ENCODE assay signal across 8 mouse cellular contexts in the genomic region with DNA sequence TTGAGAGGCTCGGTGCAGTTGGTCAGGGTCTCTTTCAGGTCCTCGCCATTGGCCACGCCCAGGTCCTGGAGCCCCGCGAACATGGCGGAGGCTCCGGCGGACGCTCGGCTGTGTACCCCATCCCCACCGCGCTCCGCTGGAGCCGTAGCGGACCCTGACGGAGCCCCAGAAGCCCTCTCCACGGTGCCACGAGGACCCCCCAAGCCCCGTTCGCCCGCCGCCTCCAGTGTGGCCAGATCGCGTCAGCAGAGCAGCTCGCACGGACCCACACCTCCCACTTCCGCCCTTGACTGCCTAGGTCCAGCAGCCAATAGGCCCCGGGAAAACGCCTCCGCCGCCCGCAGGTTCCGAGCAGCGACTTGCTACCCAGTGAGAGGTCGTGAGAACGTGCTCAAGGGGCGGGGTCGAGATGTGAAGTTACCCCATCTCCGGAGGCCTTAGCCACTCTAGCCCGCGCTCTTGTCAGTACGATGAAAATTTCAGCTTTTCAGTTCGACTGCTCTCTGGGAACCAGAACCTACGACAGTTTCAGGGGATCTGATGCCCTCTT. TPM values are rescaled to one million over a fixed set of nuclear protein-coding genes. Genes with fewer than 3 reads are reported as not detected.
DNase-seq lines count a peak whose midpoint lies in the region; ATAC-seq and TF ChIP-seq lines count a peak whose summit lies in the region.

TSS of gene Nelfb (minus strand) at position 369 of the 550 bp plus-strand sequence.

- peak; percentile 91 for ATAC-seq in lung, embryonic 15.5 days (ENCODE audit: borderline replicate concordance, extremely low read depth, low FRiP score, low TSS enrichment)

- H3K9ac ChIP-seq in lung, embryonic 15.5 days: peak within 1 kb of the TSS; percentile 91

- peak within 1 kb of the TSS; percentile 87 for H3K4me3 ChIP-seq in lung, embryonic 15.5 days
- H3K4me3 ChIP-seq in olfactory bulb, adult 2 months (ENCODE audit: insufficient read depth, low read depth, low read length): peak within 1 kb of the TSS; percentile 84

- TF ChIP-seq POLR2A in olfactory bulb, adult 2 months (IDR thresholded peaks at IDR 0.05; ENCODE audit: insufficient read depth, low read depth, low read length): peak; percentile 49

- peaks cover 13% of the 10 kb centered on the region for H3K36me3 ChIP-seq in lung, embryonic 15.5 days

- peak within 1 kb of the TSS; percentile 75 for H3K4me2 ChIP-seq in lung, embryonic 15.5 days

- H3K27me3 ChIP-seq in lung, embryonic 15.5 days: no peaks in the 10 kb centered on the region

- WGBS in lung, embryonic 15.5 days: under 1% methylated on average over 44 of the region's 44 CpGs
- 1% methylated on average over 42 of the region's 44 CpGs for WGBS in olfactory bulb, adult 2 months

- no peak for TF ChIP-seq CTCF in olfactory bulb, adult 2 months (IDR thresholded peaks at IDR 0.05; ENCODE audit: insufficient read depth, low read depth, low read length)

- H3K27ac ChIP-seq in lung, embryonic 15.5 days: peak within 1 kb of the TSS; percentile 90
- H3K27ac ChIP-seq in olfactory bulb, adult 2 months (ENCODE audit: insufficient read depth, low read depth, low read length): peak within 1 kb of the TSS; percentile 66

- peaks cover 22% of the 10 kb centered on the region for H3K4me1 ChIP-seq in lung, embryonic 15.5 days
- H3K4me1 ChIP-seq in olfactory bulb, adult 2 months (ENCODE audit: control insufficient read depth, insufficient read depth, low read length): peaks cover 11% of the 10 kb centered on the region

- no peaks in the 10 kb centered on the region for H3K9me3 ChIP-seq in lung, embryonic 15.5 days

- DNase-seq in MEL-GATA-1-ER (ENCODE audit: extremely low read depth, low read depth): peak; percentile 89
- peak; percentile 87 for DNase-seq in cerebellum, adult 8-10 months
- DNase-seq in forelimb bud, embryonic 11.5 days (ENCODE audit: low read depth, low spot score): peak; percentile 88
- peak; percentile 94 for DNase-seq in heart, postnatal 4 days
- peak; percentile 75 to 80 for DNase-seq in layer of hippocampus, adult 8-10 months (ENCODE audit: low spot score in 2 of 2)
- DNase-seq in thymus, adult 18-20 months: peak; percentile 82 to 87

RNA-seq across cellular contexts. Expression of gene Nelfb, which starts in this region (rescaled TPM):
- 10 to 100 TPM; 43.4 to 44.5 TPM for total RNA-seq in heart, postnatal 4 days (2021)
- 10 to 100 TPM; 56.7 to 64.9 (median 64.0) TPM for total RNA-seq in layer of hippocampus, adult 8-10 months (2022)
- 121 and 122 TPM in 2 replicates for polyA plus RNA-seq in lung, embryonic 15.5 days (2015; fragmentation: Nextera tagmentation; extraction: Ambion mirVana)
- polyA plus RNA-seq in olfactory bulb, adult 2 months (2012; ENCODE audit: insufficient read depth, insufficient read length, low replicate concordance, missing spikeins): not detected in 2 replicates

Comparison
In these comparisons a context has a peak if more than half of its experiments do, and no peak if none do; other contexts are left out.
1. Peak in every context shown above with its lines: DNase-seq, ATAC-seq, H3K4me3 ChIP-seq and H3K27ac ChIP-seq.